Mouse (Mus musculus): ENCODE results near the gene Cxcl14.
A peak's percentile ranks its signal among the peaks of the same experiment; 100 is the strongest.

DNA sequence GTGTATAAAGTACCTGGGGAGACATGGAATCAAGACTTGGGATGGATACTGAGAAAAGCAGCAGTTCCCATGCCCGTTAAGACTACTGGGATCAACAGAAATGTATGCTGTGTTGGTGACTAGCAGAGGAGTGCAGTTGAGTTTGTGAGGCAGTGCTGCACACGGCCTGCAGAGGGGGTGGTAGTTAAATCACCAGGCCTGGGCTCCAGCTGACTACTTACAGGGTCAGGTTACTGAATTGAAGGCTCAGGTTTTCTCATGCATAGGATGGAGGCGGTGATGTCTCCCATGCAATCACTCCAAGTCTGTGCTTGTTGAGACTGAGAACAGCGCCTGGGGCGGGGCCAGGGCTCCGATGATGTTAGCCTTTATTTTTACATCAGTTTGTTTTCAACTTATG, 31.4 kb upstream of the Cxcl14 start:
- TF ChIP-seq CTCF (IDR thresholded peaks at IDR 0.05; ENCODE audit: low read depth): peak; percentile 62
- no peak for TF ChIP-seq EP300 (optimal IDR thresholded peaks at IDR 0.05)
